Mouse (Mus musculus): ENCODE results near the gene Pigz. TPM values are rescaled to one million over a fixed set of nuclear protein-coding genes. Genes with fewer than 3 reads are reported as not detected.

Pigz gene
- polyA plus RNA-seq, 1 experiment from 2014 or later: 0.75 TPM

- Histone ChIP-seq H3K4me3 (ENCODE audit: low read depth, low read length) (no peak overlapping the region), H3K36me3 (ENCODE audit: control insufficient read depth, insufficient read depth, low read length) (no peaks in the 10 kb centered on the region), H3K9ac (ENCODE audit: low read depth, low read length) (no peak overlapping the region), H3K4me2 (no peak overlapping the region), H3K9me3 (ENCODE audit: control insufficient read depth, low read length) (no peaks in the 10 kb centered on the region), H3K27ac (ENCODE audit: low read depth, low read length) (no peak overlapping the region), H3K4me1 (replicated peaks; ENCODE audit: control insufficient read depth, insufficient read depth, low read length) (no peaks in the 10 kb centered on the region), H3K27me3 (replicated peaks; ENCODE audit: control insufficient read depth, insufficient read depth, low read length) (0 out of 2 replicates have a peak, but pooled peaks cover 3% of the 10 kb centered on the region)
- 79% methylated on average over 6 of the region's 6 CpGs for WGBS
- DNase-seq (ENCODE audit: low spot score): no peak
- no peak for ATAC-seq (replicated peaks; ENCODE audit: low FRiP score)
These were observed 7.6 kb upstream of the Pigz start for GRCm38 (mm10) chr16:31926091-31926490.

GRCm38 (mm10) chr16:31926547-31927182 is 7.0 kb upstream of the Pigz start:
- no peaks in the 10 kb centered on the region for H3K9me3 ChIP-seq (ENCODE audit: control insufficient read depth, low read length)
- ATAC-seq (replicated peaks; ENCODE audit: low FRiP score) (no peak), DNase-seq (ENCODE audit: low spot score) (no peak)
- WGBS: 77% methylated on average over 13 of the region's 13 CpGs
- no peak overlapping the region for H3K9ac ChIP-seq (ENCODE audit: low read depth, low read length)
- peaks cover 3% of the 10 kb centered on the region; the same call in 1 of the 2 replicates for H3K27me3 ChIP-seq (replicated peaks; ENCODE audit: control insufficient read depth, insufficient read depth, low read length)
- no peaks in the 10 kb centered on the region for H3K4me1 ChIP-seq (replicated peaks; ENCODE audit: control insufficient read depth, insufficient read depth, low read length)
- no peak overlapping the region for H3K4me3 ChIP-seq (ENCODE audit: low read depth, low read length)
- H3K36me3 ChIP-seq (ENCODE audit: control insufficient read depth, insufficient read depth, low read length): no peaks in the 10 kb centered on the region
- no peak overlapping the region for H3K27ac ChIP-seq (ENCODE audit: low read depth, low read length)
- no peak overlapping the region for H3K4me2 ChIP-seq

- no peaks in the 10 kb centered on the region for H3K4me1 ChIP-seq (replicated peaks; ENCODE audit: control insufficient read depth, insufficient read depth, low read length)
- H3K4me3 ChIP-seq (ENCODE audit: low read depth, low read length): no peak overlapping the region
- H3K9ac ChIP-seq (ENCODE audit: low read depth, low read length): no peak overlapping the region
- H3K27me3 ChIP-seq (replicated peaks; ENCODE audit: control insufficient read depth, insufficient read depth, low read length): peaks cover 3% of the 10 kb centered on the region; the same call in 1 of the 2 replicates
- WGBS: 81% methylated on average over 5 of the region's 5 CpGs
- no peak for ATAC-seq (replicated peaks; ENCODE audit: low FRiP score)
- H3K27ac ChIP-seq (ENCODE audit: low read depth, low read length): no peak overlapping the region
- no peak for DNase-seq (ENCODE audit: low spot score)
- H3K36me3 ChIP-seq (ENCODE audit: control insufficient read depth, insufficient read depth, low read length): no peaks in the 10 kb centered on the region
- no peak overlapping the region for H3K4me2 ChIP-seq
- H3K9me3 ChIP-seq (ENCODE audit: control insufficient read depth, low read length): no peaks in the 10 kb centered on the region
These were observed 6.2 kb upstream of the Pigz start for GRCm38 (mm10) chr16:31927412-31927811.

DNA sequence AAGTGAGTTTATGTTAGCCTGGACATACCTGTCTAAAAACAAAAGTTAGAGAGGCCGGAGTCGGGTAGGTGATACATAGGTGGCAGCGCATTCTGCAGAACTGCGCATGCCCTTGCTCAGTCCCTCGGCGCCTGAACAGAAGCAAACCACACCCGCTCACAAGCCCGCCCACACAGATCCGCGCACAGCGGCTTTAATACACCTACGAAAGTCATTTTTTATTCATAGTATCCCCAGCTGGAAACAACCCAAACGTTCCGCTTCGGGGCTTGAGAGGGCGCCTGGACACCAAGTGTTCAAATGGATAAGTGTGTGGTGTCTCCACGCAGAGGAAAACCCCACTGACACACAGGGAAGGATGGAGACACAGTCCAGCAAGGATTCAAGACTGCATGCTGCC is 2.3 kb upstream of the Pigz start:
- Histone ChIP-seq H3K4me2 (peak overlapping the region; percentile 7; the same call in 1 of the 2 replicates), H3K9me3 (ENCODE audit: control insufficient read depth, low read length) (no peaks in the 10 kb centered on the region), H3K9ac (ENCODE audit: low read depth, low read length) (no peak overlapping the region), H3K36me3 (ENCODE audit: control insufficient read depth, insufficient read depth, low read length) (no peaks in the 10 kb centered on the region), H3K27me3 (replicated peaks; ENCODE audit: control insufficient read depth, insufficient read depth, low read length) (peaks cover 40% of the 10 kb centered on the region), H3K4me1 (replicated peaks; ENCODE audit: control insufficient read depth, insufficient read depth, low read length) (peaks cover 7% of the 10 kb centered on the region), H3K27ac (ENCODE audit: low read depth, low read length) (no peak overlapping the region), H3K4me3 (ENCODE audit: low read depth, low read length) (no peak overlapping the region)
- WGBS: 57% methylated on average over 17 of the region's 17 CpGs
- DNase-seq (ENCODE audit: low spot score): no peak
- no peak for ATAC-seq (replicated peaks; ENCODE audit: low FRiP score)

DNA sequence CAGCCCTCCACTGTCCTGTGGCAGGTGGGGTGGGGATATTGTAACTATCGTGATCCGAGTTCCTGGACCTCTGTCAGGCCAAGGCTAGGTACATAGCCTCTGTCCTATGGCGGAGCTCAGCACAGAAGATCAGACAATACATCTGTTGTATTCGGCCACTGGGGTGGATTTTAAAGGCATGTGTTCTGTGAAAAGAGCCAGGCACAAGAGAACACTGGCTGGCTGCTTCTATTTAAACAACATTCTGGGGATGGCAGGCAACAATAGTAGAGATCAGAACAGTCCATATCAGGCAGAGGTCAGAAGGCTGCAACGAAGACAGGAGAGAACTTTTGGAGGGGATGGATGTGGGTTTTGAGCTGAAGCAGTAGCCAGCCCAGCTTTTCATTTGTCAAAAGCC is 1.4 kb upstream of the Pigz start:
- H3K9me3 ChIP-seq (ENCODE audit: control insufficient read depth, low read length): no peaks in the 10 kb centered on the region
- H3K9ac ChIP-seq (ENCODE audit: low read depth, low read length): no peak overlapping the region
- peaks cover 43% of the 10 kb centered on the region for H3K27me3 ChIP-seq (replicated peaks; ENCODE audit: control insufficient read depth, insufficient read depth, low read length)
- WGBS: 73% methylated on average over 5 of the region's 5 CpGs
- H3K27ac ChIP-seq (ENCODE audit: low read depth, low read length): no peak overlapping the region
- H3K4me2 ChIP-seq: peak overlapping the region; percentile 98; the same call in 1 of the 2 replicates
- H3K4me3 ChIP-seq (ENCODE audit: low read depth, low read length): no peak overlapping the region
- ATAC-seq (replicated peaks; ENCODE audit: low FRiP score) (no peak), DNase-seq (ENCODE audit: low spot score) (no peak)
- H3K36me3 ChIP-seq (ENCODE audit: control insufficient read depth, insufficient read depth, low read length): no peaks in the 10 kb centered on the region
- peaks cover 7% of the 10 kb centered on the region for H3K4me1 ChIP-seq (replicated peaks; ENCODE audit: control insufficient read depth, insufficient read depth, low read length)

- Histone ChIP-seq H3K27me3 (replicated peaks; ENCODE audit: control insufficient read depth, insufficient read depth, low read length) (peaks cover 43% of the 10 kb centered on the region), H3K4me3 (ENCODE audit: low read depth, low read length) (peak overlapping the region; percentile 63), H3K9me3 (ENCODE audit: control insufficient read depth, low read length) (no peaks in the 10 kb centered on the region), H3K9ac (ENCODE audit: low read depth, low read length) (peak overlapping the region; percentile 46; the same call in 1 of the 2 replicates), H3K4me1 (replicated peaks; ENCODE audit: control insufficient read depth, insufficient read depth, low read length) (peaks cover 7% of the 10 kb centered on the region), H3K27ac (ENCODE audit: low read depth, low read length) (no peak overlapping the region), H3K4me2 (peak overlapping the region; percentile 98), H3K36me3 (ENCODE audit: control insufficient read depth, insufficient read depth, low read length) (no peaks in the 10 kb centered on the region)
- DNase-seq (ENCODE audit: low spot score) (peak; percentile 76), ATAC-seq (replicated peaks; ENCODE audit: low FRiP score) (peak; percentile 81)
- WGBS: 2% methylated on average over 50 of the region's 50 CpGs
These were observed 582 bp upstream of the Pigz start for GRCm38 (mm10) chr16:31932840-31933697.

DNA sequence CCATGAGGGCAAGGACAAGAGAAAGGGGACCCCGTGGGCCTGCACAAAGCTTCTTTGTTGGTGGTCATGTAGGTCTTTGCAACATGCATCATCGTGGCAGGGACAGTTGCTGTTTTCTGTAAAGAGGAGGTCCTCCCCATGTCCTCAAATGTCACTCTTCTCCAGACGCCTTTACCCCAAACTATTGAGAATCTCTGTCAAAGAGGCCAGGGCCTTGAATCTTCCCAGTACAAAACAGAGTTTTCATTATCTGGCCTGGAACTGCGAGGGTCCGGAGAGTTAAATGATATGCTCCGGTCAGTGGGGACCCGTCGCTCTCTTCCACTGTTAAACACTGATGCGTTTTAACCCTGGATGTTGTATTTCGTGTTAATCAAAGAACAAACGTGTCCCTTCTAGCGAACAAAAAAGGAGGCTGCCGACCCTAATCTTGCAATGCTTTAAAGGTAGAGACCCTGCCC is 929 bp downstream of the Pigz start:
- peak overlapping the region; percentile 98 for H3K4me2 ChIP-seq
- H3K4me3 ChIP-seq (ENCODE audit: low read depth, low read length): peak overlapping the region; percentile 63; the same call in 1 of the 2 replicates
- H3K4me1 ChIP-seq (replicated peaks; ENCODE audit: control insufficient read depth, insufficient read depth, low read length): peaks cover 7% of the 10 kb centered on the region
- no peak for DNase-seq (ENCODE audit: low spot score)
- no peaks in the 10 kb centered on the region for H3K36me3 ChIP-seq (ENCODE audit: control insufficient read depth, insufficient read depth, low read length)
- no peak overlapping the region for H3K27ac ChIP-seq (ENCODE audit: low read depth, low read length)
- 25% methylated on average over 13 of the region's 13 CpGs for WGBS
- ATAC-seq (replicated peaks; ENCODE audit: low FRiP score): no peak
- peaks cover 43% of the 10 kb centered on the region for H3K27me3 ChIP-seq (replicated peaks; ENCODE audit: control insufficient read depth, insufficient read depth, low read length)
- no peak overlapping the region for H3K9ac ChIP-seq (ENCODE audit: low read depth, low read length)
- no peaks in the 10 kb centered on the region for H3K9me3 ChIP-seq (ENCODE audit: control insufficient read depth, low read length)

- peak; percentile 44 for DNase-seq (ENCODE audit: low spot score)
- Histone ChIP-seq H3K4me2 (peak overlapping the region; percentile 49), H3K27me3 (replicated peaks; ENCODE audit: control insufficient read depth, insufficient read depth, low read length) (peaks cover 43% of the 10 kb centered on the region), H3K9me3 (ENCODE audit: control insufficient read depth, low read length) (no peaks in the 10 kb centered on the region), H3K27ac (ENCODE audit: low read depth, low read length) (no peak overlapping the region), H3K4me1 (replicated peaks; ENCODE audit: control insufficient read depth, insufficient read depth, low read length) (peaks cover 7% of the 10 kb centered on the region), H3K4me3 (ENCODE audit: low read depth, low read length) (peak overlapping the region; percentile 23), H3K9ac (ENCODE audit: low read depth, low read length) (no peak overlapping the region), H3K36me3 (ENCODE audit: control insufficient read depth, insufficient read depth, low read length) (no peaks in the 10 kb centered on the region)
- WGBS: 5% methylated on average over 36 of the region's 36 CpGs
- ATAC-seq (replicated peaks; ENCODE audit: low FRiP score): no peak
These were observed 1.7 kb downstream of the Pigz start for GRCm38 (mm10) chr16:31935091-31935979.
